Mouse (Mus musculus) liver, embryonic 14.5 days (tissue): ENCODE results near the gene Sigmar1.

Experiments
- CTCF ChIP-seq: IDR thresholded peaks from 2 replicates; pipeline ENCODE4 v1.5.1; 2016; ENCODE audit warnings: antibody characterized with exemption, low read depth, control low read depth
- EP300 ChIP-seq: IDR thresholded peaks from 2 replicates; pipeline ENCODE4 v1.6.1; 2016; ENCODE audit warnings: antibody characterized with exemption, low read depth

GRCm38 (mm10) chr4:41731052-41731765, 24.7 kb downstream of the Sigmar1 start, which contains the start of gene Arid3c:
- TF ChIP-seq EP300, result no peak
- no peak for TF ChIP-seq CTCF
